Mouse (Mus musculus) lung, postnatal 0 days (tissue): ENCODE results near the gene Cysrt1.

Source experiments
- CTCF ChIP-seq: IDR thresholded peaks from 2 replicates; pipeline ENCODE4 v1.5.1; 2016; ENCODE audit warnings: antibody characterized with exemption, mild to moderate bottlenecking
- EP300 ChIP-seq: IDR thresholded peaks from 2 replicates; pipeline ENCODE4 v1.6.1; 2016; ENCODE audit warnings: antibody characterized with exemption, mild to moderate bottlenecking, control low read depth

- TF ChIP-seq CTCF (no peak), EP300 (no peak)
Observed at GRCm38 (mm10) chr2:25290816-25291130, 48.5 kb upstream of the Cysrt1 start.
